Comparison of ENCODE assay signal across 25 mouse cellular contexts in genomic region chr9:89597071-89597470, GRCm38 (mm10). TPM values are rescaled to one million over a fixed set of nuclear protein-coding genes. Genes with fewer than 3 reads are reported as not detected.
DNase-seq lines count a peak whose midpoint lies in the region; ATAC-seq and TF ChIP-seq lines count a peak whose summit lies in the region.
"Had no signal": no experiment of that assay in that cellular context is flagged by ENCODE, and none has a peak within 500 bp of the region (broad histone marks: within the 10 kb centered on the region; RNA-seq: fewer than 3 reads in every experiment).

No protein-coding gene starts in this region.

- H3K27ac ChIP-seq in intestine, embryonic 14.5 days (ENCODE audit: low read depth) = no peak overlapping the region
- no peak overlapping the region for H3K27ac ChIP-seq in intestine, embryonic 15.5 days
- no peak overlapping the region for H3K27ac ChIP-seq in intestine, postnatal 0 days (ENCODE audit: low read depth, low read length)
- H3K27ac ChIP-seq: embryonic facial prominence, embryonic 13.5 days; embryonic facial prominence, embryonic 15.5 days; forebrain, embryonic 10.5 days; forebrain, embryonic 12.5 days had no signal

- no peak for ATAC-seq in intestine, embryonic 14.5 days (replicated peaks; ENCODE audit: low FRiP score, low TSS enrichment, low read depth)
- ATAC-seq in intestine, embryonic 15.5 days = 0 out of 2 replicates have a peak, but pooled peaks have one; percentile 34
- ATAC-seq in intestine, postnatal 0 days = peak; percentile 61; the same call in 1 of the 2 replicates
- no peak for ATAC-seq in CD4-positive, CD25-positive, alpha-beta regulatory T cell, adult 4 months
- ATAC-seq: activated CD4-positive, CD25-positive, alpha-beta regulatory T cell, adult 4 months; forebrain, embryonic 14.5 days; forebrain, embryonic 16.5 days; Patski had no signal

- H3K4me2 ChIP-seq in intestine, embryonic 14.5 days (ENCODE audit: low read length) = no peak overlapping the region
- no peak overlapping the region for H3K4me2 ChIP-seq in intestine, embryonic 15.5 days (replicated peaks)
- no peak overlapping the region for H3K4me2 ChIP-seq in intestine, postnatal 0 days (replicated peaks; ENCODE audit: low read depth)
- H3K4me2 ChIP-seq: embryonic facial prominence, embryonic 13.5 days; embryonic facial prominence, embryonic 15.5 days; forebrain, embryonic 12.5 days had no signal

- H3K27me3 ChIP-seq in intestine, embryonic 14.5 days (replicated peaks; ENCODE audit: control insufficient read depth, insufficient read depth, low read length) = no peaks in the 10 kb centered on the region
- no peaks in the 10 kb centered on the region for H3K27me3 ChIP-seq in intestine, embryonic 15.5 days (replicated peaks)
- H3K27me3 ChIP-seq in intestine, postnatal 0 days (replicated peaks; ENCODE audit: control insufficient read depth, insufficient read depth, low read length) = no peaks in the 10 kb centered on the region
- H3K27me3 ChIP-seq: CH12.LX; embryonic facial prominence, embryonic 13.5 days; embryonic facial prominence, embryonic 15.5 days; forebrain, embryonic 12.5 days; Patski had no signal

- no peak overlapping the region for H3K4me3 ChIP-seq in intestine, embryonic 14.5 days (ENCODE audit: low read depth, low read length)
- H3K4me3 ChIP-seq in intestine, embryonic 15.5 days (replicated peaks) = no peak overlapping the region
- no peak overlapping the region for H3K4me3 ChIP-seq in intestine, postnatal 0 days (ENCODE audit: low read depth, low read length)
- H3K4me3 ChIP-seq: embryonic facial prominence, embryonic 13.5 days; embryonic facial prominence, embryonic 15.5 days; erythroblast, embryonic 14.5 days; forebrain, embryonic 10.5 days; forebrain, embryonic 12.5 days had no signal

- no peaks in the 10 kb centered on the region for H3K36me3 ChIP-seq in intestine, embryonic 14.5 days (ENCODE audit: control insufficient read depth, insufficient read depth, low read length)
- H3K36me3 ChIP-seq in intestine, embryonic 15.5 days = no peaks in the 10 kb centered on the region
- H3K36me3 ChIP-seq in intestine, postnatal 0 days (ENCODE audit: control insufficient read depth, insufficient read depth) = no peaks in the 10 kb centered on the region
- H3K36me3 ChIP-seq: embryonic facial prominence, embryonic 13.5 days; embryonic facial prominence, embryonic 15.5 days; forebrain, embryonic 10.5 days; forebrain, embryonic 12.5 days; G1E had no signal

- WGBS in intestine, embryonic 14.5 days = 65% methylated on average over 3 of the region's 3 CpGs
- 61% methylated on average over 3 of the region's 3 CpGs for WGBS in intestine, embryonic 15.5 days
- 38% methylated on average over 3 of the region's 3 CpGs for WGBS in intestine, postnatal 0 days

- H3K4me1 ChIP-seq in intestine, embryonic 14.5 days (replicated peaks; ENCODE audit: control insufficient read depth, insufficient read depth, low read length) = no peaks in the 10 kb centered on the region
- no peaks in the 10 kb centered on the region for H3K4me1 ChIP-seq in intestine, embryonic 15.5 days (replicated peaks)
- H3K4me1 ChIP-seq in intestine, postnatal 0 days (replicated peaks; ENCODE audit: control insufficient read depth, insufficient read depth, low read length) = no peaks in the 10 kb centered on the region
- H3K4me1 ChIP-seq: embryonic facial prominence, embryonic 13.5 days; embryonic facial prominence, embryonic 15.5 days; forebrain, embryonic 10.5 days; forebrain, embryonic 12.5 days had no signal

- no peak overlapping the region for H3K9ac ChIP-seq in intestine, embryonic 14.5 days (ENCODE audit: low read length)
- H3K9ac ChIP-seq in intestine, embryonic 15.5 days = no peak overlapping the region
- no peak overlapping the region for H3K9ac ChIP-seq in intestine, postnatal 0 days (ENCODE audit: low read depth, low read length)
- H3K9ac ChIP-seq: embryonic facial prominence, embryonic 13.5 days; embryonic facial prominence, embryonic 15.5 days; forebrain, embryonic 12.5 days had no signal

- DNase-seq in intestine, embryonic 14.5 days (ENCODE audit: low spot score) = peak; percentile 24
- no peak for DNase-seq in cerebellum, adult 11-12 months
- DNase-seq: adrenal gland, adult 8-10 months; adrenal gland, postnatal 14 days; adrenal gland, postnatal 36 days; cerebellum, adult 18-20 months; cerebellum, adult 8-10 months; cerebellum, adult 9-11 months; cerebellum, postnatal 36 days; embryo, embryonic 11 days had no signal

- H3K9me3 ChIP-seq in intestine, embryonic 14.5 days (ENCODE audit: control insufficient read depth, low read length) = no peaks in the 10 kb centered on the region
- H3K9me3 ChIP-seq in intestine, embryonic 15.5 days = no peaks in the 10 kb centered on the region
- H3K9me3 ChIP-seq in intestine, postnatal 0 days (ENCODE audit: control insufficient read depth) = no peaks in the 10 kb centered on the region
- H3K9me3 ChIP-seq: embryonic facial prominence, embryonic 13.5 days; embryonic facial prominence, embryonic 15.5 days; forebrain, embryonic 10.5 days; forebrain, embryonic 12.5 days had no signal

- TF ChIP-seq CTCF in intestine, postnatal 0 days (IDR thresholded peaks at IDR 0.05; ENCODE audit: low read depth) = 0 out of 2 replicates have a peak, but pooled peaks have one; percentile 11

RNA-seq across cellular contexts. Expression of gene Minar1, which starts 25.9 kb away (rescaled TPM):
- 0.12 and 0.15 TPM in 2 replicates for polyA plus RNA-seq in intestine, embryonic 14.5 days (2014; fragmentation: Nextera tagmentation; extraction: Ambion mirVana)
- 0.26 and 0.59 TPM in 2 replicates for polyA plus RNA-seq in intestine, embryonic 15.5 days (2015; fragmentation: Nextera tagmentation; extraction: Ambion mirVana)
- 0.08 TPM in 2 replicates for polyA plus RNA-seq in intestine, postnatal 0 days (2015; fragmentation: Nextera tagmentation; extraction: Ambion mirVana)
- polyA plus RNA-seq in CD4-positive, CD25-positive, alpha-beta regulatory T cell, adult 4 months (2017; shearing (Covaris generic)) = not detected
- polyA plus RNA-seq: C2C12; erythroblast, embryonic 14.5 days; G1E; Patski had no signal

Comparison
In these comparisons a context has a peak if more than half of its experiments do, and no peak if none do; other contexts are left out.
1. ATAC-seq: peak in intestine, embryonic 15.5 days (single experiment) and intestine, postnatal 0 days (single experiment); none in intestine, embryonic 14.5 days (single experiment) and CD4-positive, CD25-positive, alpha-beta regulatory T cell, adult 4 months (single experiment).